Mouse (Mus musculus) T-helper 1 cell (primary cell): ENCODE measurements around the gene Ccdc185.

Experiments
- in situ Hi-C: fragments of 300-600 bp; cut with MboI, MseI; formaldehyde crosslinking; loops from one replicate; pipeline ENCODE4 v1.15.1; 2025; ENCODE audit warnings: high pct_unique_total_duplicates

Gene Ccdc185

GRCm38 (mm10) chr1:182747834-182748233, 1.1 kb downstream of the Ccdc185 start:
- in situ Hi-C loops: no loop called here

- in situ Hi-C loops: no loop called here
These were observed 1.9 kb downstream of the Ccdc185 start for GRCm38 (mm10) chr1:182747081-182747480.

DNA sequence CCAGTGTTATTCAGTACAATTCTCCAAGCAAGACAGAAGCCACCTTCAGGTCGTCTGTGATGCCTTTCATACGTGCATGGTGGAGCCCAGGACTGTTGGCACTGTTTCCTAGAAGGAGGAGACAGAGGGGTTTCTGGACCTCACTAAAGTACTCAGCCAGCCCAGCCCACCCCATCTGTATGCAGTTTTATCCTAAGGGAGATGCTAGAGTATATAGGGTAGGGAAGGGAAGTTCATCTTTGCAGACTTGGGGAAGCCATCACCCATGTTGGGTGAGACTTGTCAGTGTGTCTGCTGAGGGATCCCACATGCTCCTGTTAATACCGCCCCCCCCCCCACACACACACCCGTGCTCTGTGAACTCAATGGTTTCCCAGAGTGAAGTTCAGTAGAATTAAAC, 13.1 kb downstream of the Ccdc185 start:
- in situ Hi-C loops: no loop called here

- in situ Hi-C loops: no loop called here
These were observed 16.3 kb downstream of the Ccdc185 start for GRCm38 (mm10) chr1:182732695-182733094.

DNA sequence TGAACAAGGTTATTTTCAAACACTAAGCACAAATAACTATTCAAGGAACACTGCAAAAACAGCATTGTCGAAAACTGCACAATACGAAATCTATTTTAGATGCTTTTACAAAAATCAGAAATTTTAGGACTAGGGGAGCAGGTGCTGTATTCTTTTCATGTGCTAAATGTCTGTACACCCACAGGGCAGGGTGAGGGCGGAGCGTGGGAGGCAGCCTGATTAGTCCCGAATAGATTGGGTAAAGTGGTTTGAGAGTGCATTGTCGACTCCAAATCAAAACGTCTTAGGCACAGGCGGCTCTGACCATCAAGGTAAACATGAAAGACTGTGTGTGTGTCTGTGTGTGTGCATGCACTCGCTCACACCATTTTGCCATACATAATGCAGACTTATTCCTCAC, 20.0 kb downstream of the Ccdc185 start:
- in situ Hi-C loops: loop anchor here (10.0 kb wide), 1 partner anchor 944 kb away; no protein-coding TSS in a partner anchor

GRCm38 (mm10) chr1:182727541-182727940, 21.4 kb downstream of the Ccdc185 start:
- in situ Hi-C loops: loop anchor here (10.0 kb wide), 1 partner anchor 943 kb away; no protein-coding TSS in a partner anchor

GRCm38 (mm10) chr1:182714236-182714935, 34.6 kb downstream of the Ccdc185 start:
- in situ Hi-C loops: no loop called here

GRCm38 (mm10) chr1:182711360-182711933, 37.5 kb downstream of the Ccdc185 start:
- in situ Hi-C loops: no loop called here

GRCm38 (mm10) chr1:182707459-182707858, 41.5 kb downstream of the Ccdc185 start:
- in situ Hi-C loops: no loop called here

- in situ Hi-C loops: no loop called here
These were observed 44.1 kb downstream of the Ccdc185 start for GRCm38 (mm10) chr1:182704882-182705281.

DNA sequence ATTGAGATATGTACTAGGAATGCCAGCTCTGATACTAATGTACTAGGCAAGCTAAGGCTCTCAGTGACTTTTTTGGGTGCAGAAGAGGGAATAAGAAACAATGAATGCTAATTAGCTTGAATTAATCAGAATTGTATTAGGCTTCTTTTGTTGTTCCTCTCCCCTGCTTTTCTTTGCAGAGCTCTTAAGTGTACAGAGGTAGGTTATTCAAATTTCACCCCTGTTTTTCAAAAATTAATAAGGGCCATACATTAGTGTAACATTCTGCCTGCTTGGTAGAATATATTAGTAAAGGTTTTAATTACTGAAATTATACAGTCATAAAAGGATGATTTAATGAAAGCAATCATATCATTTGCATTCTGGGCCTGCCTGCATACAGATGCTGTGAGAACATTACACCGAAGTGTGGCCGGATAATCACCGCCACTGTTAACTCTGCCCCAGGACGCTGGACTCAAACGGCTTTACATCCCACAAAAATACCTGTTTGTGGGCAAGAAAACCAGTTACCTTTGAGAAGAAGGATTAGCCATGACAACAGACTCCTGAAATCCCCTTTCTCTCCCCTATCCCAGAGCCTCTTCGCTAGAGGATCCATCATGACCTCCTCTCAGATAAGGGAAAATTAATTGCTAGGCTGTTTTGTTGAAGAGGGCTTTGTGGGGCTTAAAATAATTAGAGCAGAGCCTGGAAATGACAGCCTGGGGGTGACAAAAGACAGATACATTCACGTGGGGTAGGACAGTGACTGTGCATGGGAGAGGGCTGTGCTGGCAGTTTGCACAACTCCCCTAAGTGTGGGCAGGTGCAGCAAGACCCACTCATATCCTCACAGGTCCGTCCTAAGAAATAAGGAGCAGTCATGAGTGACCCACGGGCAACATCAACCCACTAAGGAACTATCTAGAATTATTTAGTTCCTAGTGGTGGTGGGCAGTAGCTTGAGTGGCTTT, 49.3 kb downstream of the Ccdc185 start:
- in situ Hi-C loops: no loop called here
